Mouse (Mus musculus): ENCODE measurements around the gene Gna13.
"Not testable (repeated sequence)": the region's sequence is repeated elsewhere in the genome, so short reads cannot be mapped to it uniquely, and the experiment has no call there.

Gene Gna13

DNA sequence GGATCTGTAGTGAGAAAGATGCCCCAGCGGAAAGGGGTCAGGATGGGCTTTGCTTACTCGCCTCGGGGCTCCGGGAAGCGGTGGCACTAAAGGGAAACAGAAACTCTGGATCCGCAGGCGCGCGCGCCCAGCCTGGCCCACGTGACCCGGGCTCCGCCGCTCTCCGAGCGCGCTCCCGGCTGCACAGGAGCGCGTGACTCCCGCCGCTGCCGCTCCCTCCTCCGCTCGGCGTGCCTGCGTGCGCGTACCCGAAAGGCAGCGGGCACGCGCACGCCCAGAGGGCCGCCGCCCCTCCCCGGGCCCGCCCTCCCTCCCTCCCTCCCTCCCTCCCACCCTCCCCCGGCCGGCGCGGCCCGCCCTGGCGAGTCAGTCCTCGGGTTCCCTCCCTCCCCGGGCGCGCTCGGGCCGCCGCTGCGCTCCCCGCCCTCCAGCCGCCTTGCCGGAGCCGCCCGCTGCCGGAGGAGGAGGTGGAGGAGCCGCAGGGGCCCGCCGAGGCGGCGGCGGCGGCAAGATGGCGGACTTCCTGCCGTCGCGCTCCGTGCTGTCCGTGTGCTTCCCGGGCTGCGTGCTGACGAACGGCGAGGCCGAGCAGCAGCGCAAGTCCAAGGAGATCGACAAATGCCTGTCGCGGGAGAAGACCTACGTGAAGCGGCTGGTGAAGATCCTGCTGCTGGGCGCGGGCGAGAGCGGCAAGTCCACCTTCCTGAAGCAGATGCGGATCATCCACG is at the start of gene Gna13:
Gna13 (plus strand) TSS at position 369 of the 728 bp plus-strand sequence.
- DNase-seq, result peak; percentile 97

DNA sequence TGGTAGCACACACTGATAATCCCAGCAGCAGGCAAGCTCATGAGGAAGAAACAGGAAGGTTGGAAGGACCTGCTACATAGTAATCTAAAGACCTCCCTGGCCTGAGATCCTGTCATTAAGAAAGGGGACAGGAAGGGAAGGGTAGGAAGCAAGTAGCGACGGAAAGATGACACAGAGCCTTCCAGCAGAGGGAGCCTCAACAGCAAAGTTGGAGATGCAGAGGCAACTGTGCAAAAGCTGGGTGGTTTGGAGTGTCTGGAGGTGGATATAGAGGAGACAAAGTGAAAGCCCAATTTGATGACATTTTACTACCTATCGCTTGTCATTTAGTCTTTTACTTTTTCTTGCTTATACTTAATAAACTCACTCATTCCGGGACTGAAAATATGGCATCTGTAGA is 45.7 kb upstream of the Gna13 start:
- DNase-seq, result peak; percentile 28

DNA sequence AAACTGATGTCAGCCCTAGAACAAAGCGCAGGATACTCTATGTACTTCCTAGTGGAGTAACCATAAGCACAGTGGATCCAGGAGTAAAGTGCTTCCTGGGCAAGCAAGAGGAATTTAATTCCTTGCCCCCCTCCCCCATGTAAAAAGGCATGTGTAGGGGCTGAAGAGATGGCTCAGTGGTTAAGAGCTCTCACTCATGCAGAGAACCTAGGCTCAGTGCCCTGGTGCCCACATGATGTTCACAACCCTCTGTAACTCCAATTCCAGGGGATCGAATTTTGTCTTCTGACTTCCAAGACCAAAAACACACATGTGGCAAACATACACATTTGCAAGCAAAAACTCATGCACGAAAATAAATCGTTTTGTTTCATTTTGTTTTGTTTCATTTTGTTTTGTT is 43.2 kb upstream of the Gna13 start:
- DNase-seq, result no peak

DNA sequence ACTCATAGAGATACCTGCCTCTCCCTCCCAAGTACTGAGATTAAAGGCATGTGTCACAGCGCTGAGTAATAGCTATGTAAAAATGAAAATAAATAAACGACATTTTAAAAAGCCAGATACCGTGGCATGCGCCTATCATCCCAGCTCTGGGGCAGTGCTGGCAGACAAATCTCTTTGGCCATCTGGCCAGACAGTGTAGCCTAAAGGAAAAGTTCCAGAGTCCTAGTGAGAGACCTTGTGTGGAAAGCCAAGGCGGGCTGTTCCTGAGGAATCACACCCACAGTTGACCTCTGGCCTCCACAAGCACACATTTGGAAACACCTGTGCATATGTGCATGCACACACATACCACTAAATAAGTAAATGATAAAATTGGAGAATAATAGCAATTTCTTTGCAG is 42.7 kb upstream of the Gna13 start:
- DNase-seq, result no peak

DNA sequence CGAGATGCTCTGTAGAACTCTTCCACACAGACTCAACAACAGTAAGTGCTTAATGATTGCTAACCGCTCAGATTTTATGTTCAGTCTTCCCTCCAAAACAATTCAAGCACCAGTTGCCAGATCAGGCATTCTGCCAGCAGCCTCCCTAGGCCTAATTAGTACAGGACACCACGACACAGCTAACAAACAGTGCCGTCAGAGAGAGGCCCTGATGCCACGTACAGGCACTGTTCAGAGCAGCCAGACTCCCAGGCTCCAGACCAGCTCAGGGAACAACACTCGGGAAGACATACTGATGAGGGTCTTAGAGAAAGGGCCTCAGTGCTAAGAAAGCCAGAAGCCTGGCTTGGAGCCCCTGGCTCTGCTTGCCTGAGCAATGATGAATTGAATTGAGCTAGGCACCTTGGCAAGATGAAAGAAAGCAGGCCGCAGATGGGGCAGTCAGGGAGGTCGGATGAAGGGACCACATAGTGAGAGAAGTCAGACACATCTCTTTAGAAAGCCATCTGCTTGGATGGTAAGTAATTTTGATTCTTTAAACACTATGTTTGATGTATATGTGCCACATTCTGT is 42.2 kb upstream of the Gna13 start:
- peak; percentile 14 for DNase-seq

DNA sequence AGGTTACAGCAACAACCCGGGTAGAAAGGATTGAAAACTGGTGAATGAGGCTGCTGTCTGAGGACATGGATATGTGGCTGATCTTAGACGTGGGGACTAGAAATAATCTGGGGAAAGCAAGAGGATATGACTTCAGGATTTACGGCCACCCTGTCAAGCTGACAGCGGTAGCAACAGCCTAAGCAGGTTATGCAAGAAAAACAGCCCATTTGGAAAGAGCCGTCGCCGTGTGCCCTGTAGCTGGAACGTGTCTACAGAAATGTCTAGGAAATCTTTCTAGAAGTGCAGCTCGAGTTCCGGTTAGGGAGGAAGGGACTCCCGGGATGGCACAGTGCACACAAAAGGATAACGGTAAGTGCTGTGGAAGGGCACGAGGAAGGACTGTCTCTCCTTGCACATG is 36.4 kb upstream of the Gna13 start:
- no peak for DNase-seq

DNA sequence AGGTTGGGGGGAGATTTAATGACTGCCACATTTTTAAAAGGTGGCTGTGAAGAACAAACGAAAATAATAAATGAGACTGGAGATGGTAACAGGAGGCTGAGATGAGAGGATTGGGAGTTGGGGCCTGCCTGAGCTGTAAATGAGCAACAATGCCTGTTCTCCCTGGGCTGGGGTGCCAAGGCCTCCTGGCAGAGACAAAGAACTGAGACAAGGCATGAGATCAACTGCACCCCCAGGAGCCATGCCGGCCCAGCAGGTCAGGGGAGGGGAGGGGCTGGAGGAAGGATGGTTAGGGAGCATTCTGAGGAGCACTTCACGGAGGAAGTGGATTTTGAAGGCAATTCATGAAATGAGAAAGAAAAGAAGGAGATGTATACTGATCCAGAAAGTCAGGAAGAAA is 35.2 kb upstream of the Gna13 start:
- DNase-seq, result no peak

DNA sequence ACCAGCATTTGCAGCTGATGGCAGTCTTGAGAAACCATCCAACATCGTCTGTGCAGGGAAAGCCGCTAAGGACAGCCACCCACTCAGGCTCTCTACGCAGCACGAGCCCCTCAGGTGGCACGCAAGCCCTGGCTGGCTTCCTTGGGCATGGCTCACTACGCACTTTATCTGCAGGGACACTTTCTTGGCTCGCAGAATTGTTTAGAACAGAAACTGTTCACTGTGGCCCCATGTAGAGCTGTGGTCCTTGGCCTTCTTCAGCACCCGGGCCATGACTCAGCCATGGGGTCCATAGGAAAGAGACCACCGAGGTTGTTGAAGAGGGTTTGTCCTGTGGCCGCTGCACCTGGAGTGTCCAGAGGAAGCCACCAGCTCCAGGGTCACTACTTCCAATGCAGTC is 34.7 kb upstream of the Gna13 start:
- no peak for DNase-seq

DNA sequence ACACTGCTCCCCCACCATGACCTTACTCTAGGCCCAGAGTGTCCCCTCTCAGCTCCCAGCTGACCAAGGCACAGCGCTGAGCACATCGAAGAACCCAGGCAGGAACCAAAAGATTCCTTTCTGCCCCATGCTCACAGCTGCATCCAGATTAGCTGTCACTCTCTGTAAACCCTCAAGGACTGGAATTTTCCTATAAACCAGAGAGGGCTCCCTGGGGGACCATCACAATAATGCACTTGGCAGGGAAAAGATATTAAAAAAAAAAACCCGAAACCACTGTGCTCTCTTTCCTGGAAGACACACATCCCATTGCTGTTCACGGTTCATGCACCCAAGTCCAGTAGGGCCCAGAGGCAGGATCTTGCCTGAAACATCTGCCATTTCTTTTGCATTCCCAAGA is 33.3 kb upstream of the Gna13 start:
- DNase-seq, result no peak

DNA sequence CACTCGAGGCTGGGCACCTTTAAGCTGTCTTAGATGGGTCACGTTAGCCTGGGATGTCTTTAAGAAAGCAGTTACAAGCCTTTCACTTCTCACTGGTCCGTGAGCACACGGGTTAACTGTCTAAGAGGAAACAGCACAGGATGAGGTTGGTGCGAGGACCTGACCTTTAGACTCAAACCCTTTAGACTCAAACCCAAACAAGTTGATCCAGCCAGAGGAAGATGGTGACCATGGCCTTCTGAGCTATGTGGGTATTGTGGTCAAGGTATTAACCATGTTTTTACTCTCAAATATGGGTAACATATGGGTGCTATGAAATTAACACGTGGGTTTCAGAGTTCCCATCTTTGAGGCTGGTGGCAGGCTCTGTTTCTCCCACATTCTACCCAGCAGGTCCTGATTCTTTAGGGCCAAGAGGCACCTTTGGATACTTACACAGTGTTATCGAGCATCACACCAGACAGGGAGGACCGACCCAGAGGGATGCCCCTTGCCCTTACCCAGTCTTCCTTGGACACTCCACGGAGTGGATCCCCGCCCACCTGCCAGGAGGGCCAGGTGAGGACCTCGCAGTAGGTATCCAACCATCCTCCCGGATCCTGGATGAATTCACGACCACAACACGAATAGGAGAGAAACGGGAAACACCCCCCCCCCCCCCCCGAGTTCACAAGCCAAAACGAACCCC is 31.8 kb upstream of the Gna13 start:
- no peak for DNase-seq

DNA sequence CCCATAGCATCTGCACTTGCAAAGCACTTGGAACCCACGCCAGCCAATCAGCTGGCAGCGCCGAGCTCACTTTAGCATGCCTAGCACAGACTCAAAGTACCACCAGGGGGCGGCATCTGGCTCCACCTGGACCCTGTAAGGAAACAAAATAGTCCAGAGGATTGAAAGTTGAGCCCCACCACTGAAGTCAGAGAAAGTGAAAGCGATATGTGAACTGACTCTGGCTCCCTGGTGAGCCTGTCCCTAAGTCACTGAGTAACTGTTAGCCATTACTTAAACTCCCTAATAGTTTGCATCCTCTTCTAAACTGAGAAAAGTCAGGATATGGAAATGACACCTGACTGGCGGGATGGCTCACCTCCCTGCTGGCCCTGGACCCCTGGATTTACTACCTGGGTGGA is 31.2 kb upstream of the Gna13 start:
- DNase-seq, result peak; percentile 95

DNA sequence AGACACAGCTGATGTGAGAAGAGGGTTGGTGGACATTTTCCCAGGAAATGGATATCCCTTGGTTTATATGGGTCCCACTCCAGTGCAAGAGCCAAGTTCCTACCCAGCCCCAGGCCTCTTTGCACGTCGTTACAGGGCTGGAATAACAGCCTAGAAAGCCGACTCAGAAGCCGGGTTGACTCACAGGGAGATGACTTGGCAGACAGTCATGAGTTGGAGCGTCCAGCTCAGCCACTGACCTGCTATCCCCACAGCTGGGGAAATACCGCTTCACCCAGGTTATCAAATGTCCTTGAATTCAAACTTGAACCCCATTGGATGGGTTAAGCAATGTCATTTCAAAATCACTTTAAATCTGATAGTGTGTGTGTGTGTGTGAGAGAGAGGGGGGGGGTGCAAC is 29.9 kb upstream of the Gna13 start:
- DNase-seq, result no peak

DNA sequence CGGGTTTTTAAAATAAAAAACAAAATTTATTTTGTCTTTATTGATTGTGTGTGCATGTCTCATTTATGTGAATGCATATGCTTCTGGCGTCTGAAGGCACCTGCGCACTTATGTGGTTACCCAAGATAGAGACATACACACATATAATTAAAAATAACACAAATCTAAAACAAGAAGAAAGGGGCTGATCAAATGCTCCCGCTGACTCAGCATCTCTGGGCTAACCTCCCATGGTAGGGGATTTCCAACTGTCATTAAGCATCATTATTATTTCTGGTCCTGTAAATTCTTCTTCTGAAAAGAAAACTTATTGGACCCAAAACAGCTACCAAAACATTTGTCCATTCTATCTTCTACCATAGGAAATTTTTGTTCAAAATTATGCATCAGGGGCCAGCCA is 27.9 kb upstream of the Gna13 start:
- DNase-seq, result no peak

DNA sequence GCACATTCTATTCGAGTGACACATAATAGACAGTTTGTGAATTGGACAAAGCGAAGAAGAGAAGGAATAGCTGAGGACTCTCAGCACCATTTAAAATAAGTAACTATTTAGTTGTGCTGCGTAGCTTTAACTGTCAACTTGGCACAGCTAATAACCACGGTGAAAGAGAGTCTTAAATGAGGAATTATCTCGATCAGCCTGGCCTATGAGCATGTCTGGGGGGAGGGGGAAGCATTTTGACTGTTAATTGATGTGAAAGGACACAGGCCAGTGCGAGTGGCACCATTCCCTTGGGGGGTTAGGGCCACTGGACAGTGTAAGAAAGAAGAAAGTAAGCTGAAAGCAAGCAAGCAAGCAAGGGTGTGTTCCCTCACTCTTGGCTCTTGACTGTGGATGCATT is 26.7 kb upstream of the Gna13 start:
- no peak for DNase-seq

DNA sequence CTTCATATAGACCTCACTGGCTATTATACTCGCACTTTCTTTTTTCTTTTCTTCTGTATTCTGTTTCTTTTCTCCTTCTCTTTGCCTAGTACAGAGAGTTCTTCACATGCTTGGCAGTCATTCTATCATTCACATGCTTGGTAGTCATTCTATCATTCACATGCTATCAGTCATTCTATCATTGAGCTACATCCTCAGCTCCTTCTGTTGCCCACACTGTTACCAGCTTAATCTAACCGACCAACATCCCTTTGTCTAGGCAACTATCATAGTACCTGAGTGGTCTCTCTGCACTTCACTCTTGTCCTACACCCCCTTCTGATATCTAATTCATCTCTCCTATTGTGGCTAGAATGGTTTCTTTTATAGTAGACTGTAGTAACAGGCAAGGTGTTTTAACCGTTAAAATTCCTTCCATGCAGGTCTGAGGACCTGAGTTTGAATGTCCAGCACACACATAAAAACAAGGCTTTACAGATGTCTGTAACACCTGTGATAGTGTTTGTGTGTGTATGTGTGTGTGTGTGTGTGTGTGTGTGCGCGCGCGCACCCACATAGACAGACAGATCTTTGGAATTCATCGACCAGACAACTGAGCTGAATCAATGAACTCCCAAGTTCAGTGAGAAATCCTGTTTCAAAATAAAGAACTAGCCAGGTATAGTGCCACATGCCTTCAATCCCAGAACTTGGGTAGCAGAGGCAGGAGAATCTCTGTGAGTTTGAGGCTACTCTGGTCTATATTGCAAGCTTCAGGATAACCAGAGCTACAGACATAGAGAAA is 23.3 kb upstream of the Gna13 start:
- no peak for DNase-seq

DNA sequence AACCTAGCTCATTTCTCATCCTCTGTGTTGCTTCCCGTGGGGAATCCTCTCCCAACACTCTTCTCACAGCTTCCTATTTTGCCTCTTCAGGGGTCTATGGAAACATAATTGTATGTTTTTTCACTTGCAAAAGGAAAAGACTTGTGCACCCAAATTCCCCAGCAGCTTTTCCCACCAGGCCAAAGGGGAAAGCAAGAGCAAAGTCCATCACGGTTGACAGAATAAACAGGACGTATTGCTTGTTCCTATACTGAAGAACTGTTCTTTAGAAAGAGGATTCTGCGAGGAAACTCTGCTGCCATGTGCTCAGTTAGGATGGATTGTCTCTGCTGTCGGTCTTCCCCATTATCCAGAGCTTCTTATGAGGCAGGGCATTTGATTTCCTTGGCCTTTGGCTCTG is 22.1 kb upstream of the Gna13 start:
- DNase-seq, result no peak

DNA sequence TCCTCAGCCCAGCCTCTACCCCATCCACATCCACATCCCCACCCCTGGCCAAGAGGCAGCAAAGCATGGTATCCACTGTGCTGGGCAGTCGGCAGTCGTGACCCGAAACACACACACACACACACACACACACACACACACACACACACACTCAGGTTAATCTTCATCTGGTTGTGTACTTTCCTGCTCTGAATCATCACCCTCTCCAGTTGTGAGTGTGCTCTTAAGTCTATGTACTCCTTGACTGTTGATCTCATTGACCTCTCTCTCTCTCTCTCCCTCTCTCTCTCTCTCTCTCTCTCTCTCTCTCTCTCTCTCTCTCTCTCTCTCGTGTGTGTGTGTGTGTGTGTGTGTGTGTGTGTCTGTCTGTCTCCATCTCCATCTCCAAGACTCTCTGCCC is 20.0 kb upstream of the Gna13 start:
- DNase-seq, result not testable (repeated sequence)

DNA sequence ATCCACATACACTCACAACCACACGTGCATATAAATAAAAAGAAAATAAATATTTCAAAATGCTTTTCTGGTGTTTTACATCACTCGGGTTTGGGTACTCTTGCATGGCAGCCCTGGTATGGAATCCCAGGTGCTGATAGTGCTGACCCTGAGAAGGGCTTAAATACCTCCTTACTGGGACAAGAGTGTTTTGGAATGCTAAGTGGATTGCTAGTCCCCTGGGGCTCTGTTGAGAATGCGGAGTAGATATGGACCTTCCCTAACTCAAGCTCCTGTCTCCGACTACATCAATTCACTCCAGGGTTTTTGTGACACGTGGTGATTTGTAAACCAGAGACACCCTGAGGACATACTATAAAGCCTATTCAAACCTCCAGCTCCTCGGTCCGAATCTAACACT is 19.1 kb upstream of the Gna13 start:
- no peak for DNase-seq

DNA sequence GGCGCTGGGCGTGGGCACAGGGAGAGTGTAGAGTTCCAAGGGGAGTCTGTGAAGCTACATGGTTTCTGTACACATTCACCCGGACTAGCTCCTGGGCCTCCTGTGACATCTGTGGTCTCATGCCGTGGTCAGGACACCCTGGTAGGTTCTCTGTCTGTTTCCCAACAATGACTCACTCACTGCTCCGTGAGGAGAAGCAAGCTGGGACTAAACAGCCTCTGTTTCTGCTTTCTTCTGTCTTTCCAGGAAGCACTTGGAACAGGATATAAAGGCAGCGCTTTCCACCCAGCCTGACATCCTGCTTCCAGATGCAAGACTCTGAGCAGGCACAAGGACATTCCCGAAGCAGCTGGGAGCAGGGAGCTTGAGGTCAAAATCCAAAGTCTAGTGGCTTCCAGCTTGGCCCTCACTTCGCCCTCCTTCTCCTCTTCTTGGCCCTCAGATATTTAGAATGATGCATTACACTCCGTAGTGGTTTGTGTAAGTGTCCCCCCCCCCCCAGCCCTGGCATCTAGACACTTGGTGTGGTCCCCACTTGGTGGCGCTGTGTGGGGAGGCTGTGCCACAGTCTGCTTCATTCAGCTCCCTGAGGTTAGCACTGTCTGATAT is 18.5 kb upstream of the Gna13 start:
- DNase-seq, result no peak

DNA sequence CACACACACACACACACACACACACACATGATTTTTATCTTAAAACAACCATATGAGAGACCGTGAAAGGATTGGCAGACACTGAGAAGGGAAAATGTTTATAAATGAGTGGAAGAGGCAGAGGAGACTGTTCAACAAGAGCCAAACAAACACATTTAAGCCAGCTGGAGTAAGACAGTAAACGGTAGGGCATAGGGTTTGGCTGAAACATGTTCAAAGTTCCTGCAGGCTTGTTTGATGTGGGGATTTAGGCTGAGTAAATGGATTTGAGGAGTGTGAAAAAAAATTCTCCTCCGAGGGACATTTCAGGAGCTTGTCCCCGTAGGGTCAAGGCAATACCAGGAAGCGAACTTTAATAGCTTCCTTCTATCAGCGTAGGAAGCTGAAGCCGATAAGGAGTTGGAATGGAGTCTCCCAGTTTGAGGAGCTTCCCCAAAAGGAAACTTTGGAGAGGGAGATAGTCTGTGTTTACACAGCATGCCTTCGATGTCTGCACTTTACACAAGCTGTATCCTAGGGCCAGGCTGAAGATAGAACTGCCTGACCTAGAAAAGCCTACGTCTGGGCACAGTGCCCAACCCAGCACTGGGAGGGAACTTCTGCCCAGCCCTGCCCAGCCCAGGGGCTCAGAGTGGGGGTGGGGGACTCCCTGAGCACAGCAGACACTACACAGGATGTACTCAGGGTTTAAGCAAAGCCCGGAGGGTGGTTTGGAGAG is 15.2 kb upstream of the Gna13 start:
- no peak for DNase-seq

DNA sequence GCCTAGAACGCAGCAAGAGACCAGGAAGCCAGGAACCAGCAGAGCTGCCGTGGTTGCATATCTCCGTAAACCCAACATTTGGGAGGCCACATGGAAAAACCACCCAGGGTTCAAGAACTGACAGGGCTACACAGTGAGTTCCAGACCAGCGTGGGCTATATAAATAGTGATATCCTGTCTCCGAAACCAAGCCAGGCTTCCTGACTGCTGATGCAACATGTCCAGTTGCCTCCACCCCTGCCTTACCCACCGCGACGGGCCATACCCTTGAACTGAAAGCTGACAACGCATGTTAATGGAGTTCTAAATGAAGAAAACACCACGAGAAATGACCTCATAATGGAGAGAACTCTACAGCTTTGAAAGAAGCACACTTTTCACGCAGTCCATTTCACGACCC is 14.2 kb upstream of the Gna13 start:
- no peak for DNase-seq

DNA sequence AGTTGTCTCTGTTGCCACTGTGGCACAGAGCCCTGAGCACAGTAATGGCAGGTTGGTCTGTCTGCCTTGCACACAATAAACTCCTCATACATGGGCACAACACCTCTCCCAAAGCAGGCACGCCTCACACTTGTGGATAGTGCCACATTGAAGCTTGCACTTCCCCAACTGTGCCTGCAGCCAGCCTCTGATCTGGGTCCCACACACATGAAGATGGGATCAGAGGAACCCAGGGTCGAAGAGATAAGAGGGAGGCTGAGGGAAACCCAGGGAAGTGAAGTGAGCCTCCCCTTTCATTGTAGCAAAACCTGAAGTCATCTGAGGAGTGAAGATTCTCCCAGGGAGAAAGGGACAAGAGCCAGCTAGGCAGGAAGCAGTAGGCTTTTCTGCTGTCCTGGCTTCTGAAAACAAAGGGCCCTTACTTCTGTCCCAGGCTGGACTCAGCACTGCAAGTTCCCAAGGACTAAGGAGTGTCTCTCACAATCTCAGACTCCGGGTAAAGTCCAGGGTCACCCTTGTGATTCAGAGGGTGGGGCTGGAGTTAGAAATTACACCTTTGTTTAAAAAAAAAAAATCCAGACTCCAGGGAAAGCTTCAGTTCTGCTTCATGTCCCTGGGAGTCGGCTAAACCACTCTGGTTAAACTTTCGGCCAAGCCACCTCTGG is 12.8 kb upstream of the Gna13 start:
- no peak for DNase-seq

All from embryo, embryonic 11 days (tissue).